Mouse (Mus musculus) CD4-positive naive resting alpha-beta T cell, adult 76 days (primary cell): ENCODE results near the gene Gkn1. TPM values are rescaled to one million over a fixed set of nuclear protein-coding genes. Genes with fewer than 3 reads are reported as not detected.

Experiments
- total RNA-seq: library from RNA; stranded (reverse); gene quantifications from one replicate; pipeline ENCODE4 v1.2.4, GENCODE M21; 2023

Gkn1 gene
- total RNA-seq: not detected

GRCm38 (mm10) chr6:87350829-87351228, at the start of gene Gkn1:
Gene Gkn1 (minus strand): TSS chr6:87350942.

GRCm38 (mm10) chr6:87388877-87389276, 38.1 kb upstream of the Gkn1 start, which contains the start of gene Gkn3:
Gene Gkn3 (minus strand): TSS chr6:87388935.

GRCm38 (mm10) chr6:87373057-87373456, 22.3 kb upstream of the Gkn1 start, which contains the start of gene Gkn2:
Gene Gkn2 (plus strand): TSS chr6:87373357.

GRCm38 (mm10) chr6:87335091-87335934, 15.4 kb downstream of the Gkn1 start, which contains the start of gene Antxr1:
Gene Antxr1 (minus strand): TSS chr6:87335821.

Other genes with a start within 250 kb of the Gkn1 start
- gene D6Ertd527e, start 246.2 kb downstream of the Gkn1 start, total RNA-seq: not detected
- not detected for gene Antxr1, start 15.1 kb downstream of the Gkn1 start, total RNA-seq
- gene Gkn2, start 22.4 kb upstream of the Gkn1 start, total RNA-seq: not detected
- not detected for gene Gkn3, start 38.0 kb upstream of the Gkn1 start, total RNA-seq
- gene Bmp10, start 78.1 kb upstream of the Gkn1 start, total RNA-seq: not detected
- gene Arhgap25, start 182.3 kb upstream of the Gkn1 start, total RNA-seq: 86.4 TPM
- gene Prokr1, start 239.8 kb upstream of the Gkn1 start, total RNA-seq: not detected